Mouse (Mus musculus): ENCODE data around the gene Rbfox2.
A peak's percentile ranks its signal among the peaks of the same experiment; 100 is the strongest.

Gene Rbfox2

GRCm38 (mm10) chr15:77102685-77103084, 204.1 kb downstream of the Rbfox2 start:
- no peaks in the 10 kb centered on the region for H3K9me3 ChIP-seq (ENCODE audit: low read length)
- TF ChIP-seq NANOG (IDR thresholded peaks at IDR 0.05; ENCODE audit: borderline replicate concordance, low read length) = peak; percentile 52; the same call in 1 of the 2 replicates
- peak; percentile 14; the same call in 1 of the 2 replicates for TF ChIP-seq POU5F1 (IDR thresholded peaks at IDR 0.05; ENCODE audit: borderline replicate concordance, low read length)
- no peak for TF ChIP-seq CTCF (conservative IDR thresholded peaks at IDR 0.05; ENCODE audit: low read length)
- H3K4me3 ChIP-seq (replicated peaks; ENCODE audit: low read length) = no peak overlapping the region
- peaks cover 88% of the 10 kb centered on the region for H3K4me1 ChIP-seq (replicated peaks; ENCODE audit: low read depth, low read length)
- peaks cover 38% of the 10 kb centered on the region for H3K36me3 ChIP-seq (ENCODE audit: insufficient read depth, low read length)
- no peaks in the 10 kb centered on the region for H3K27me3 ChIP-seq (ENCODE audit: insufficient read depth, low read length)

DNA sequence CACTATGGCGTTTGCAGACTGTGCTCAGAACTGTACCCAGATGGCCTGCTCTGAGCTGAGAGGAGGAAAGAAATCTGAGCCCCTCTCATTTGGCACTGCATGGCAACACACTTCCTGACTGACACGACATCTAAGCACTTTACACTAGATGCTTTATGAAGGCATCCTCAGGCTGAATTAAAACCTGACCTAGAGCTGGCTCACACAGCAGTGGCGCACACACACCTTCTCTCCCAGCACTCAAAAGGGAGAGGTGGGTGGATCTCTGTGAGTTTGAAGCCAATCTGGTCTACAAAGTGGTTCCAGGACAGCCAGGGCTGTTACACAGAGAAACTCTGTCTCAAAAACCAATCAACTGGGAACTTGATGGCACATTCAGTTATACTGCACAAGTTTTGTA, 207.0 kb downstream of the Rbfox2 start:
- no peaks in the 10 kb centered on the region for H3K9me3 ChIP-seq (ENCODE audit: low read length)
- peaks cover 66% of the 10 kb centered on the region for H3K36me3 ChIP-seq (ENCODE audit: insufficient read depth, low read length)
- H3K4me1 ChIP-seq (replicated peaks; ENCODE audit: low read depth, low read length) = peaks cover 72% of the 10 kb centered on the region
- TF ChIP-seq CTCF (conservative IDR thresholded peaks at IDR 0.05; ENCODE audit: low read length) (no peak), NANOG (IDR thresholded peaks at IDR 0.05; ENCODE audit: borderline replicate concordance, low read length) (no peak), POU5F1 (IDR thresholded peaks at IDR 0.05; ENCODE audit: borderline replicate concordance, low read length) (no peak)
- H3K4me3 ChIP-seq (replicated peaks; ENCODE audit: low read length) = no peak overlapping the region
- H3K27me3 ChIP-seq (ENCODE audit: insufficient read depth, low read length) = no peaks in the 10 kb centered on the region

DNA sequence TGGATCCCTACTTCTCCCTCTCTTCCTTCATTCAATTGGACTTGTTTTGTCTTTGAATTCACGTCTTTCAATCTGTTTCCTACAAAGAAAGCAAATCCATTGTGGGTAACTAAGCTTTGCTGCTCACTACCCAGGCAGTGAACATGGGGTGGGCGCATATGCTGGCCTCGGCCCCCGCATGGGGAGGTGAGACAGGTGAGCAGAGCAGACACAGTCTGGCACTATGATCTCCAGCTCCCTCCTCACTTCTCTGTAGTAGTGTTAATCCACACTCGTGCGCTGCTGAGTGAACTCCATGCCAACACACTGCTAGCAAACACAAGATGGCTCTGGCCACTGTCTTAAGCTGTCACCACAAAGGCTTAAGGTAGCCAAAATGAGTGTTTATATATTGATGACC, 209.4 kb downstream of the Rbfox2 start:
- Histone ChIP-seq H3K27me3 (ENCODE audit: insufficient read depth, low read length) (no peaks in the 10 kb centered on the region), H3K36me3 (ENCODE audit: insufficient read depth, low read length) (peaks cover 85% of the 10 kb centered on the region), H3K4me3 (replicated peaks; ENCODE audit: low read length) (no peak overlapping the region), H3K4me1 (replicated peaks; ENCODE audit: low read depth, low read length) (peaks cover 50% of the 10 kb centered on the region), H3K9me3 (ENCODE audit: low read length) (no peaks in the 10 kb centered on the region)
- TF ChIP-seq CTCF (conservative IDR thresholded peaks at IDR 0.05; ENCODE audit: low read length) (no peak), NANOG (IDR thresholded peaks at IDR 0.05; ENCODE audit: borderline replicate concordance, low read length) (no peak), POU5F1 (IDR thresholded peaks at IDR 0.05; ENCODE audit: borderline replicate concordance, low read length) (no peak)

DNA sequence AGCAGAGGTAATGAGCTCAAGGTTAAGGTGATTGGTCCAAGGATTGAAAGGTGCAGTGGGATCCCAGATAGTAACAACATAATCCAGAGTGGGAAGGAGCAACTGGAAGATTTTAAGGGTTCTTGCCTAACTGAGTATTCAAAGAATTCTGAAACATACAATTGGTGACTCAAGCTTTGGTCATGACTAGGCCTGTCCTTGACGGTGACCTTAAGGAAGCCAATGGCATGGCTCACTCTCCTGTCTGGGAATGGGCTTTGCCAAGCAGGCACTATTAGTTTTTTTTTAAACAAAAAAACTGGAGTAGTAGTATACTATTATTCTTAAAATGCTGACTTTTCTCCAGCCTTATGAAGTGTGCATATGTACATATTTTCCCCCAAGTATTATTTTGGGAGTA, 211.6 kb downstream of the Rbfox2 start:
- no peak for TF ChIP-seq POU5F1 (IDR thresholded peaks at IDR 0.05; ENCODE audit: borderline replicate concordance, low read length)
- TF ChIP-seq NANOG (IDR thresholded peaks at IDR 0.05; ENCODE audit: borderline replicate concordance, low read length) = no peak
- TF ChIP-seq CTCF (conservative IDR thresholded peaks at IDR 0.05; ENCODE audit: low read length) = no peak
- Histone ChIP-seq H3K4me3 (replicated peaks; ENCODE audit: low read length) (no peak overlapping the region), H3K27me3 (ENCODE audit: insufficient read depth, low read length) (no peaks in the 10 kb centered on the region), H3K4me1 (replicated peaks; ENCODE audit: low read depth, low read length) (peaks cover 36% of the 10 kb centered on the region), H3K36me3 (ENCODE audit: insufficient read depth, low read length) (peaks cover 85% of the 10 kb centered on the region), H3K9me3 (ENCODE audit: low read length) (no peaks in the 10 kb centered on the region)

DNA sequence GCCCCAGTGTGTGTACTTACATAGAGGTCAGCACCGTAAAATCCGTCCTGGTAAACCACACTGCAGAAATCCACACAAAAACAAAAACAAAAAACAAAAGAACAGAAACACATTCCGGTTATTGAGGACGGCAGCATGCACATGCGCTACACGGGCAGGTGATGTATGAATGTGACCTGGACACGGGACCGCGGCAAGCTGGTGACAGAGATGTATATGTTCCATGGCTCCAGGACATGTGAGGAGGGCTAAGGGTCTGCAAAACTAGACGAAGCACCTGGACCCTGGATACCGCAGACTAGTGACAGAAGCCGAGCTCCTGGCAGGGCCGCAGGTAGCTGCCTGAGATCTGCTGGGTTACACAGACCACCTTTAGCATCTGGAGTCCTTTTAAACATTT, 212.4 kb downstream of the Rbfox2 start:
- Histone ChIP-seq H3K27me3 (ENCODE audit: insufficient read depth, low read length) (no peaks in the 10 kb centered on the region), H3K9me3 (ENCODE audit: low read length) (no peaks in the 10 kb centered on the region), H3K4me1 (replicated peaks; ENCODE audit: low read depth, low read length) (peaks cover 28% of the 10 kb centered on the region), H3K4me3 (replicated peaks; ENCODE audit: low read length) (no peak overlapping the region), H3K36me3 (ENCODE audit: insufficient read depth, low read length) (peaks cover 85% of the 10 kb centered on the region)
- TF ChIP-seq NANOG (IDR thresholded peaks at IDR 0.05; ENCODE audit: borderline replicate concordance, low read length) (no peak), CTCF (conservative IDR thresholded peaks at IDR 0.05; ENCODE audit: low read length) (no peak), POU5F1 (IDR thresholded peaks at IDR 0.05; ENCODE audit: borderline replicate concordance, low read length) (no peak)

GRCm38 (mm10) chr15:77091394-77091793, 215.4 kb downstream of the Rbfox2 start:
- Histone ChIP-seq H3K9me3 (ENCODE audit: low read length) (no peaks in the 10 kb centered on the region), H3K36me3 (ENCODE audit: insufficient read depth, low read length) (peaks cover 79% of the 10 kb centered on the region), H3K27me3 (ENCODE audit: insufficient read depth, low read length) (no peaks in the 10 kb centered on the region), H3K4me1 (replicated peaks; ENCODE audit: low read depth, low read length) (peaks cover 11% of the 10 kb centered on the region; the same call in 1 of the 2 replicates), H3K4me3 (replicated peaks; ENCODE audit: low read length) (no peak overlapping the region)
- TF ChIP-seq CTCF (conservative IDR thresholded peaks at IDR 0.05; ENCODE audit: low read length) (no peak), POU5F1 (IDR thresholded peaks at IDR 0.05; ENCODE audit: borderline replicate concordance, low read length) (no peak), NANOG (IDR thresholded peaks at IDR 0.05; ENCODE audit: borderline replicate concordance, low read length) (no peak)

GRCm38 (mm10) chr15:77090531-77090930, 216.3 kb downstream of the Rbfox2 start:
- Histone ChIP-seq H3K4me3 (replicated peaks; ENCODE audit: low read length) (no peak overlapping the region), H3K36me3 (ENCODE audit: insufficient read depth, low read length) (peaks cover 78% of the 10 kb centered on the region), H3K9me3 (ENCODE audit: low read length) (no peaks in the 10 kb centered on the region), H3K4me1 (replicated peaks; ENCODE audit: low read depth, low read length) (peaks cover 11% of the 10 kb centered on the region; the same call in 1 of the 2 replicates), H3K27me3 (ENCODE audit: insufficient read depth, low read length) (no peaks in the 10 kb centered on the region)
- TF ChIP-seq CTCF (conservative IDR thresholded peaks at IDR 0.05; ENCODE audit: low read length) = no peak
- no peak for TF ChIP-seq POU5F1 (IDR thresholded peaks at IDR 0.05; ENCODE audit: borderline replicate concordance, low read length)
- TF ChIP-seq NANOG (IDR thresholded peaks at IDR 0.05; ENCODE audit: borderline replicate concordance, low read length) = no peak

- H3K9me3 ChIP-seq (ENCODE audit: low read length) = no peaks in the 10 kb centered on the region
- no peak overlapping the region for H3K4me3 ChIP-seq (replicated peaks; ENCODE audit: low read length)
- H3K4me1 ChIP-seq (replicated peaks; ENCODE audit: low read depth, low read length) = peaks cover 11% of the 10 kb centered on the region; the same call in 1 of the 2 replicates
- no peaks in the 10 kb centered on the region for H3K27me3 ChIP-seq (ENCODE audit: insufficient read depth, low read length)
- H3K36me3 ChIP-seq (ENCODE audit: insufficient read depth, low read length) = peaks cover 78% of the 10 kb centered on the region
- no peak for TF ChIP-seq CTCF (conservative IDR thresholded peaks at IDR 0.05; ENCODE audit: low read length)
- TF ChIP-seq NANOG (IDR thresholded peaks at IDR 0.05; ENCODE audit: borderline replicate concordance, low read length) = no peak
- TF ChIP-seq POU5F1 (IDR thresholded peaks at IDR 0.05; ENCODE audit: borderline replicate concordance, low read length) = no peak
Measured at GRCm38 (mm10) chr15:77089249-77089648, 217.6 kb downstream of the Rbfox2 start.

- no peaks in the 10 kb centered on the region for H3K9me3 ChIP-seq (ENCODE audit: low read length)
- TF ChIP-seq POU5F1 (IDR thresholded peaks at IDR 0.05; ENCODE audit: borderline replicate concordance, low read length) (no peak), NANOG (IDR thresholded peaks at IDR 0.05; ENCODE audit: borderline replicate concordance, low read length) (no peak), CTCF (conservative IDR thresholded peaks at IDR 0.05; ENCODE audit: low read length) (no peak)
- H3K4me3 ChIP-seq (replicated peaks; ENCODE audit: low read length) = no peak overlapping the region
- H3K27me3 ChIP-seq (ENCODE audit: insufficient read depth, low read length) = no peaks in the 10 kb centered on the region
- H3K4me1 ChIP-seq (replicated peaks; ENCODE audit: low read depth, low read length) = peaks cover 21% of the 10 kb centered on the region
- H3K36me3 ChIP-seq (ENCODE audit: insufficient read depth, low read length) = peaks cover 80% of the 10 kb centered on the region
Measured at GRCm38 (mm10) chr15:77086488-77086887, 220.3 kb downstream of the Rbfox2 start.

All from E14TG2a.4 (cell line).